Mouse (Mus musculus) intestine, postnatal 0 days (tissue): ENCODE data around the gene Knl1. TPM values are rescaled to one million over a fixed set of nuclear protein-coding genes. Genes with fewer than 3 reads are reported as not detected.

ENCODE experiments used
- ATAC-seq: fragments of 200-750 bp; cut with Nextera tagmentation; 2 replicates; pipeline ENCODE4 v1.8.0; 2017; ENCODE audit warnings: mild to moderate bottlenecking, moderate TSS enrichment, moderate library complexity
- H3K27ac ChIP-seq: fragments of 300-500 bp; sonication (generic); 2 replicates; pipeline ENCODE4 v1.5.1; 2014; ENCODE audit warnings: mild to moderate bottlenecking, low read depth, low read length, moderate library complexity
- H3K27me3 ChIP-seq: fragments of 300-500 bp; sonication (generic); replicated peaks from 2 replicates; pipeline ENCODE4 v1.6.1; 2014; ENCODE audit warnings: low read length, mixed read lengths; ENCODE audit not compliant: control insufficient read depth, insufficient read depth
- H3K36me3 ChIP-seq: fragments of 300-500 bp; sonication (generic); 2 replicates; pipeline ENCODE4 v1.6.1; 2014; ENCODE audit warnings: mild to moderate bottlenecking, moderate library complexity; ENCODE audit not compliant: control insufficient read depth, insufficient read depth
- H3K4me1 ChIP-seq: fragments of 300-500 bp; sonication (generic); replicated peaks from 2 replicates; pipeline ENCODE4 v1.6.1; 2014; ENCODE audit warnings: antibody characterized with exemption, low read length, mixed read lengths; ENCODE audit not compliant: control insufficient read depth, insufficient read depth
- H3K4me2 ChIP-seq: fragments of 300-500 bp; sonication (generic); replicated peaks from 2 replicates; pipeline ENCODE4 v1.6.1; 2014; ENCODE audit warnings: low read depth, mild to moderate bottlenecking, moderate library complexity
- H3K4me3 ChIP-seq: fragments of 300-500 bp; sonication (generic); 2 replicates; pipeline ENCODE4 v1.5.1; 2014; ENCODE audit warnings: low read depth, low read length
- H3K9ac ChIP-seq: fragments of 300-500 bp; sonication (generic); 2 replicates; pipeline ENCODE4 v1.6.1; 2014; ENCODE audit warnings: mild to moderate bottlenecking, low read depth, low read length
- H3K9me3 ChIP-seq: fragments of 300-500 bp; sonication (generic); 2 replicates; pipeline ENCODE4 v1.6.1; 2016; ENCODE audit warnings: mixed run types; ENCODE audit not compliant: control insufficient read depth
- CTCF ChIP-seq: sonication (generic); IDR thresholded peaks from 2 replicates; pipeline ENCODE4 v1.5.1; 2016; ENCODE audit warnings: low read depth, mild to moderate bottlenecking, control low read depth, antibody characterized with exemption, moderate library complexity
- WGBS: fragments of 180-500 bp; shearing (Covaris S2); extraction: QIAGEN DNeasy Blood & Tissue Kit; methylation state at CpG from one replicate; pipeline ENCODE4 v1.1.7; 2014; 5-methylcytosine and 5-hydroxymethylcytosine counted together
- polyA plus RNA-seq: library from polyadenylated mRNA; unstranded; fragments of >200 nt; fragmentation: Nextera tagmentation; extraction: Ambion mirVana; gene quantifications from 2 replicates; pipeline ENCODE4 v1.2.1, GENCODE M21; 2015

The Knl1 gene
- polyA plus RNA-seq, 1 experiment from 2014 or later: 15.2 TPM

DNA sequence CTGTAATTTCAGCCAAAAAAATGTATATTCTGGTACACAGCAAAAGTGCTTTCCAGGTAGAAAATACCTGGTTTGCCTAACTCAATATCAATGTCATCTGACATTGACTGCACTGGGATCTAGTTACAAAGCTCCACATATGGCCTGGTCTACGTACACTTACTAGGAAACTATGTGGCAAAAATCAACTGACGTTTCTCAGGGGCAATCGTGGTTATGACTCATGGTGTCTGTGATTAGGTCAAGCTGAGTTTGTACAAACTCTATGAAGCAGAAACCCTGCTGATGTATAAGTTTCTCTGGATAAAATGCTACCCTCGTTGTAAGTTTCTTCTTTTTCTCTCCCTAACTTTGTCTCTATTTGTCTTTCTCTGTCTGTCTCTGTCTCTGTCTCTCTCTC lies 14.7 kb upstream of the Knl1 start:
- Histone ChIP-seq H3K4me1 (peaks cover 8% of the 10 kb centered on the region; the same call in 1 of the 2 replicates), H3K4me3 (no peak overlapping the region), H3K4me2 (no peak overlapping the region), H3K36me3 (peaks cover 5% of the 10 kb centered on the region), H3K9me3 (no peaks in the 10 kb centered on the region), H3K27me3 (no peaks in the 10 kb centered on the region), H3K27ac (no peak overlapping the region), H3K9ac (no peak overlapping the region)
- no peak for ATAC-seq
- TF ChIP-seq CTCF: no peak
- 37% methylated on average over 4 of the region's 4 CpGs for WGBS

- H3K9me3 ChIP-seq: no peaks in the 10 kb centered on the region
- H3K9ac ChIP-seq: peak within 1 kb of the TSS; percentile 81
- H3K4me2 ChIP-seq: peak within 1 kb of the TSS; percentile 82
- peaks cover 5% of the 10 kb centered on the region; the same call in 1 of the 2 replicates for H3K4me1 ChIP-seq
- peak; percentile 63 for TF ChIP-seq CTCF
- peak; percentile 96 for ATAC-seq
- no peaks in the 10 kb centered on the region for H3K27me3 ChIP-seq
- peaks cover 17% of the 10 kb centered on the region for H3K36me3 ChIP-seq
- H3K27ac ChIP-seq: peak within 1 kb of the TSS; percentile 81
- WGBS: under 1% methylated on average over 49 of the region's 49 CpGs
- peak within 1 kb of the TSS; percentile 88 for H3K4me3 ChIP-seq
These were observed 12.1 kb upstream of the Knl1 start, which contains the start of gene Rpusd2 for GRCm38 (mm10) chr2:119034656-119035396. Rpusd2 (plus strand) TSS chr2:119034790.

GRCm38 (mm10) chr2:119035397-119035745 lies 11.5 kb upstream of the Knl1 start:
- TF ChIP-seq CTCF: no peak
- H3K4me1 ChIP-seq: peaks cover 5% of the 10 kb centered on the region; the same call in 1 of the 2 replicates
- H3K36me3 ChIP-seq: peaks cover 17% of the 10 kb centered on the region
- peak overlapping the region; percentile 88 for H3K4me3 ChIP-seq
- no peak overlapping the region for H3K27ac ChIP-seq
- H3K27me3 ChIP-seq: no peaks in the 10 kb centered on the region
- 11% methylated on average over 7 of the region's 7 CpGs for WGBS
- peak overlapping the region; percentile 82 for H3K4me2 ChIP-seq
- ATAC-seq: no peak
- no peaks in the 10 kb centered on the region for H3K9me3 ChIP-seq
- H3K9ac ChIP-seq: peak overlapping the region; percentile 81

GRCm38 (mm10) chr2:119040882-119041281 lies 6.0 kb upstream of the Knl1 start:
- no peak for ATAC-seq
- WGBS: 48% methylated on average over 4 of the region's 4 CpGs
- H3K36me3 ChIP-seq: peaks cover 17% of the 10 kb centered on the region
- H3K4me2 ChIP-seq: no peak overlapping the region
- TF ChIP-seq CTCF: peak; percentile 69
- no peaks in the 10 kb centered on the region for H3K27me3 ChIP-seq
- no peaks in the 10 kb centered on the region for H3K9me3 ChIP-seq
- no peak overlapping the region for H3K9ac ChIP-seq
- no peak overlapping the region for H3K27ac ChIP-seq
- H3K4me1 ChIP-seq: no peaks in the 10 kb centered on the region
- H3K4me3 ChIP-seq: no peak overlapping the region

- 79% methylated on average over 2 of the region's 2 CpGs for WGBS
- Histone ChIP-seq H3K4me2 (no peak overlapping the region), H3K4me3 (no peak overlapping the region)
These were observed 1.8 kb upstream of the Knl1 start for GRCm38 (mm10) chr2:119045163-119045562.

DNA sequence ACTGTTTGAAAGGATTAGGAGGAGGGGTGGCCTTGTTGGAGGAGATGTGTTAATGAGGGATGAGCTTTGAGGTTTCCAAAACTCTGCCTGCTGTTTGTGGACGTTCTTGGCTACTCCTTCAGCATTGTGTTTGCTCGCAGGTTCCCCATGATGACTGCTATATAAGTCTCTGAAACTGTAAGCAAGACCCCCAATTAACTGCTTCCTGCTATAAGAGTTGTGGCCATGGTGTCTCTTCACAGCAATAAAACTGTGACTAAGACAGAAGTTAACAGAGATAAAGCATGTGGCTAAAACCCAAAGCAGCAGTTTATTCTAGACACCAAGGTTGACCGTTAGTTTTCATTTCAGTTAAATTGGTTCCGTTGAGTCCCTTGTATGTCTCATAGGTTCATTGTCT lies 930 bp downstream of the Knl1 start:
- TF ChIP-seq CTCF: no peak
- Histone ChIP-seq H3K4me1 (0 out of 2 replicates have a peak, but pooled peaks cover 9% of the 10 kb centered on the region), H3K9me3 (no peaks in the 10 kb centered on the region), H3K36me3 (no peaks in the 10 kb centered on the region), H3K4me3 (peak overlapping the region; percentile 90), H3K27me3 (no peaks in the 10 kb centered on the region), H3K27ac (no peak overlapping the region), H3K9ac (peak overlapping the region; percentile 78), H3K4me2 (peak overlapping the region; percentile 70)
- WGBS: 13% methylated on average over 4 of the region's 4 CpGs
- ATAC-seq: no peak

More at GRCm38 (mm10) chr2:119045163-119045562, 1.8 kb upstream of the Knl1 start:
- no peak overlapping the region for H3K9ac ChIP-seq
- H3K27ac ChIP-seq: no peak overlapping the region
- H3K4me1 ChIP-seq: 0 out of 2 replicates have a peak, but pooled peaks cover 9% of the 10 kb centered on the region
- no peaks in the 10 kb centered on the region for H3K27me3 ChIP-seq
- no peak for TF ChIP-seq CTCF
- no peaks in the 10 kb centered on the region for H3K9me3 ChIP-seq
- ATAC-seq: no peak
- no peaks in the 10 kb centered on the region for H3K36me3 ChIP-seq
